Mouse (Mus musculus): Measurements from ENCODE around the gene Tmem140. TPM values are rescaled to one million over a fixed set of nuclear protein-coding genes. Genes with fewer than 3 reads are reported as not detected.
A peak's percentile ranks its signal among the peaks of the same experiment; 100 is the strongest.

Gene Tmem140
- total RNA-seq, 2 experiments from 2014 or later: 26.4 to 32.9 TPM

DNA sequence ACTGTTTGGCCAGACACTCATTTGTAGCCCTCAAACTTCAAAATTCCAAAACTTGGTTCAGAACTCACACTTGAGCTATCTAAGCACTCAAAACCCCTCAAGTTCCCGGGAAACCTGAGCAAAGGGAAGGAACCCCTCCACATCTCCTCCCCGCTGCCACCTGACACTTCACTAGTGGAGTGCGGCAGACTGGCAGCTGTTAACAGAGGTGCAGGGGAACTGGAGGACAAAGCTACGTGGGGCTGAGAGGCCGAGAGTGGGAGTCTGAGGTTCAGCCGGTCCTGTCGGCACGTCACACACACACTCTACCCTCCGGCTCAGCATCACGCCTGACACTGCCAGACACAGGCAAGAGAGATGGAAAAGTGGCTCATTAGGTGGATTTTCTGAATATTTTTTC, 40.9 kb downstream of the Tmem140 start:
- no peak overlapping the region for H3K27ac ChIP-seq
- no peak overlapping the region for H3K4me3 ChIP-seq
- peak; percentile 7 for DNase-seq
- intact Hi-C loops (cut with DNase I): no loop called here
- no peak for TF ChIP-seq CTCF (IDR thresholded peaks at IDR 0.05)

DNA sequence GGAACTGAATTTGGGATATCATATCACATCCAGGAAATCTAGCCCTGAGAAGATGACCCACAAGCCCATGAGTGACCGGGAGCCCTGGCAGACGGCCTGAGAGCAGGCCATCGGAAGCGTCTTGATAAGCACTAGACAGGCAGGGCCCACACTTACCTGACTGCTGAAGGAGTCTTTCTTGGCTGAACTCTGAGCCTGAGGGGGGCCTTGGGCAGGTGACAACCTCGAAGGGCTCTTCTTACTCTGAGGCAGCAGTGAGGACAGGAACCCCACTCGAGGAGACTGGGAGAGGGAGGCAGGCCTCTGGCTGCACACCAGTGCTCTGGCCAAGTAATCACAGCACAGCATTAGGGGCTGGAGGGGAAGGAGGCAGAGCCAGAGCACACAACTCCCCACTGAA, 41.4 kb downstream of the Tmem140 start:
- DNase-seq: peak; percentile 13
- TF ChIP-seq CTCF (IDR thresholded peaks at IDR 0.05): no peak
- Histone ChIP-seq H3K27ac (no peak overlapping the region), H3K4me3 (no peak overlapping the region)
- intact Hi-C loops (cut with DNase I): no loop called here

DNA sequence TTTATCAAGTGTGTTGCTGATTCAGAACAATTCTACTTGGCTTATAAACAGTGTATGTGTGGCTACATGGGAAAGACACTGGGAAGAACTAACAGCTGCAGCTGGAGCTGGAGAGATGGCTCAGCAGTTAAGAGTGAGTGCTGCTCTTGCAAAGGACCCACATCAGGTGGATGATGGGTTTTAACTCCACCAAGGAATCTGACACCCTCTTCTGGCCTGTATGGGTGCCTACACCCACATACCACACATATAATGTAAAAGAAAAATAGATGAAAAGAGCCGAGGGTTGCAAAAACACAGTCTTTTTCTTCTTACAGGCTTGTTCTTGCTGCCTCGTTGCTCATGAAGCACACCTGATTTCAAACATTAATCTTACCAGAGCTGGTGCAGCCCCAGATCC, 43.2 kb downstream of the Tmem140 start:
- Histone ChIP-seq H3K4me3 (no peak overlapping the region), H3K27ac (peak overlapping the region; percentile 69)
- intact Hi-C loops (cut with DNase I): no loop called here
- no peak for DNase-seq
- no peak for TF ChIP-seq CTCF (IDR thresholded peaks at IDR 0.05)

DNA sequence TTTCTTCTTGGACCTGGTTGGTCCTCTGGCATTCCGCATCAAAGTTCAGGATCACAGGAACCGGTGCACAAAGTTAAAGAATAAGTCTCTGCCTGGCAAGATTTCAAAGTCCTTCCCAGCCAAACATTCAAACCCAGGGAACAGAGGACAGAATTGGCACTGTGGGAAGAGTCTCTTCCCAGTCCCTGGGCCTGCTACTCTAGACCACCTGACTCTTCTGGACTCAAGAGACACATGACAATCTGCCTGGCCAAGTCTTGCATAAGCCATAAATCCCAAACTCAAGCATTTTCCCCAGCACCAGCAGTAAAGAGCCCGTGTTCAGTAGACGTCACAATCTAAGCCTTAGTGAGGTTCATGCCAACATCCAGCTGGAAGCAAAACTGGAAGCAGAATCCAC, 43.7 kb downstream of the Tmem140 start:
- H3K27ac ChIP-seq: peak overlapping the region; percentile 69
- no peak overlapping the region; the same call in 1 of the 2 replicates for H3K4me3 ChIP-seq
- peak; percentile 46 for DNase-seq
- intact Hi-C loops (cut with DNase I): no loop called here
- no peak for TF ChIP-seq CTCF (IDR thresholded peaks at IDR 0.05)

DNA sequence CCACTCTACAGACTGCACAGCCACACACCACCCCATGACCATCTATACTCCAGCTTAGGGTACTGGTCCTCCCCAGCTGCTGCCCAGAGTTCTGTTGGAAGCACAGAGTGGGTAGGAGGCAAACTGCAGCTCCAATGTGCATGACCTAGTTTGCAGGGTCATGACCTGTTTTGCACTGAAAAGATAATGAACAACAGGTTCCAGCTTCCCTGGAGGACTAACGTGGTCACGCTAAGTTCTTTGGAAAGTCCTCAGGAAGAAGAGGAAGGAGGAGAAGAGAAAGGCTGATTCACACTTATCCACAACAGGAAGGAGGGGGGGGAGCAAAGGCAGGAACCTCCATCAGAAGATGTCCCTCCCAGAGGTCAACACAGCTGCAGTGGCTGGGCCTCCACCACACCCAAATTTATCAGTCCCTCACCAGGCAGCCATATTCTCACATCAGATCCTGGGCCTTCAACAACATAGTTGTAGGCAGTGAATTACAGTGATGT, 44.2 kb downstream of the Tmem140 start:
- peak; percentile 44 for DNase-seq
- no peak overlapping the region; the same call in 1 of the 2 replicates for H3K4me3 ChIP-seq
- no peak for TF ChIP-seq CTCF (IDR thresholded peaks at IDR 0.05)
- intact Hi-C loops (cut with DNase I): no loop called here
- H3K27ac ChIP-seq: peak overlapping the region; percentile 69

DNA sequence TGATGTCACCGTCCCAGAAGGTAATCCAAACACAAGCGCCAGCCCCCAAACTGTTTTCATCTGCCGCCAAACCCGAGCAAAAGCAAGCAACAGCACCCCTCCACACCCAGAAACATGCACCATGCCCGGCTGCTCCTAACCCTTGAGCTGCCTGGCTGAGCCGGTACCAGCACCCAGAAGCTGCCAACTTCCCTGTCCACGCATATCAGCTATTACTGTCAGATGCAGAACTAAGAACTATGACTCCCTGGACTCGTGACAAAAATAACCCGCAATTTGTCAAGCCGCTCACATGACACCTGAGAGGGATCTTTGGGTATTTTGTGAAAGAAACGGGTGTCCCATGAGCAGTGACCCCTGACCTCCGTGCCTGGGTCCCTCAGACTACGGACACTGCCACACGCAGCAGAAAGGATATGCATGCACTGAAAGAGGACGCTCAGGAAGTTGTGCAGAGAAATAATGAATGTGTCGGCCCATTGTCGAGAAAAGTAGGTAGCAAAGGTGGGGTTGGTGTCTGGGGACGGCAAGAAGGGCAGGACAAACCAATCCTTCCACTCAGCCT, 44.8 kb downstream of the Tmem140 start:
- peak; percentile 35 for DNase-seq
- peak overlapping the region; percentile 69 for H3K27ac ChIP-seq
- intact Hi-C loops (cut with DNase I): loop anchor here (2.0 kb wide), 1 partner anchor 25 kb away; no protein-coding TSS in a partner anchor
- peak overlapping the region; percentile 30 for H3K4me3 ChIP-seq
- TF ChIP-seq CTCF (IDR thresholded peaks at IDR 0.05): no peak

DNA sequence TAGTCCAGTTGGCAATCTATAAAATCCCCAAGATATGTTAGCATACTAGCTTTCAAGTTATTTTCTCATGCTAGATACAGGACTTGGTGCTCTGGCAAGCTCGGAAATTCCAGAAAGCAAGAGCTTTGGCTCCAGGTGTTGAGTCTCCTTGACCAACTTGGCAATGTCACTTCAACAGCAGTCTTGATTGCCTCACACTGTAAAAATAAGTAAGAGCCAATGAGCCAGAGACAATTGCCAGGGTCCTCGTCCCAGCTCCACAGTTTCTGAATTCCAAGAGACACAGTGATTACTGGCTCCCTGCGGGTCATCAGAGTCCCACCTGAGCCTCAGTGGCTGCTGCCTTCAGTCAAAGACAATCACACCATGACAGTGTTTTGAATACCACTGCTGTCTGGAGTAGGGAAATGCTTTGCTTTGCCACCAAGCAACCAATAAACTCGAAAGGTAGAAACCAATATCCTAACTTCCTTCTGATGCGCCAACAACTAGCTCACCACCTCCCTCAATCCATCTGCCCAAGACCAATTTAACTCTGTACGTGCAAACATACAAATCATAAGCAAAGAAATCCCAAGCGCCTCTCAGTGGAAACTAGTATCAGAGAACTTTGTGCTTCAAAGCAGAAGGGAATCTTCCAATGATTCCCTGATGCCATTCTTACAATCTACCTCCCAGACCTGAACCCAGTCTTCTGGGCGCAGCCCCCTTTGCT, 46.8 kb downstream of the Tmem140 start:
- no peak for DNase-seq
- peak overlapping the region; percentile 91 for H3K27ac ChIP-seq
- no peak for TF ChIP-seq CTCF (IDR thresholded peaks at IDR 0.05)
- intact Hi-C loops (cut with DNase I): loop anchor here (2.0 kb wide), 1 partner anchor 27 kb away; no protein-coding TSS in a partner anchor
- peak overlapping the region; percentile 78 for H3K4me3 ChIP-seq

GRCm38 (mm10) chr6:34910371-34911219, 47.6 kb downstream of the Tmem140 start, which contains the start of gene Wdr91:
Gene Wdr91 (minus strand): TSS chr6:34910876.
- Histone ChIP-seq H3K4me3 (peak within 1 kb of the TSS; percentile 78), H3K27ac (peak within 1 kb of the TSS; percentile 91)
- peak; percentile 35; the same call in 1 of the 2 replicates for TF ChIP-seq CTCF (IDR thresholded peaks at IDR 0.05)
- intact Hi-C loops (cut with DNase I): no loop called here
- DNase-seq: peak; percentile 97

GRCm38 (mm10) chr6:34913341-34914040, 50.5 kb downstream of the Tmem140 start:
- DNase-seq: peak; percentile 6
- TF ChIP-seq CTCF (IDR thresholded peaks at IDR 0.05): no peak
- intact Hi-C loops (cut with DNase I): no loop called here
- no peak overlapping the region for H3K4me3 ChIP-seq
- no peak overlapping the region for H3K27ac ChIP-seq

- no peak for TF ChIP-seq CTCF (IDR thresholded peaks at IDR 0.05)
- intact Hi-C loops (cut with DNase I): no loop called here
- no peak overlapping the region for H3K4me3 ChIP-seq
- no peak overlapping the region for H3K27ac ChIP-seq
- no peak for DNase-seq
Observed at GRCm38 (mm10) chr6:34914462-34914861, 51.5 kb downstream of the Tmem140 start.

GRCm38 (mm10) chr6:34919146-34919545, 56.2 kb downstream of the Tmem140 start:
- Histone ChIP-seq H3K27ac (no peak overlapping the region), H3K4me3 (no peak overlapping the region)
- TF ChIP-seq CTCF (IDR thresholded peaks at IDR 0.05): no peak
- intact Hi-C loops (cut with DNase I): no loop called here
- no peak for DNase-seq

- DNase-seq: peak; percentile 4
- intact Hi-C loops (cut with DNase I): loop anchor here (5.0 kb wide), 1 partner anchor 408 kb away; no protein-coding TSS in a partner anchor
- no peak for TF ChIP-seq CTCF (IDR thresholded peaks at IDR 0.05)
Observed at GRCm38 (mm10) chr6:34919956-34920355, 57.0 kb downstream of the Tmem140 start, which contains the start of gene Stra8. Gene Stra8 (plus strand): TSS chr6:34920163.

More at GRCm38 (mm10) chr6:34919956-34920355, 57.0 kb downstream of the Tmem140 start, which contains the start of gene Stra8:
- no peak within 1 kb of the TSS for H3K4me3 ChIP-seq
- H3K27ac ChIP-seq: no peak within 1 kb of the TSS
